Mouse (Mus musculus) liver, embryonic 16.5 days (tissue): ENCODE measurements around the gene Sertm1. TPM values are rescaled to one million over a fixed set of nuclear protein-coding genes. Genes with fewer than 3 reads are reported as not detected.

Experiments used
- ATAC-seq: fragments of 200-750 bp; cut with Nextera tagmentation; 2 replicates; pipeline ENCODE4 v1.8.0; 2017; ENCODE audit warnings: low read depth, mild to moderate bottlenecking, moderate number of reproducible peaks, moderate library complexity
- H3K27ac ChIP-seq: fragments of 300-500 bp; sonication (generic); 2 replicates; pipeline ENCODE4 v1.5.1; 2014; ENCODE audit warnings: mild to moderate bottlenecking, low read length
- H3K27me3 ChIP-seq: fragments of 300-500 bp; sonication (generic); 2 replicates; pipeline ENCODE4 v1.6.1; 2014; ENCODE audit warnings: low read depth, low read length, mixed read lengths; ENCODE audit not compliant: control insufficient read depth, insufficient read depth
- H3K36me3 ChIP-seq: fragments of 300-500 bp; sonication (generic); 2 replicates; pipeline ENCODE4 v1.6.1; 2014; ENCODE audit warnings: mild to moderate bottlenecking; ENCODE audit not compliant: control insufficient read depth, insufficient read depth
- H3K4me1 ChIP-seq: fragments of 300-500 bp; sonication (generic); 2 replicates; pipeline ENCODE4 v1.6.1; 2014; ENCODE audit warnings: low read depth, low read length, mixed read lengths; ENCODE audit not compliant: control insufficient read depth
- H3K4me2 ChIP-seq: fragments of 300-500 bp; sonication (generic); 2 replicates; pipeline ENCODE4 v1.6.1; 2014; ENCODE audit warnings: low read depth, low read length, mixed read lengths
- H3K4me3 ChIP-seq: fragments of 300-500 bp; sonication (generic); 2 replicates; pipeline ENCODE4 v1.5.1; 2014; ENCODE audit warnings: low read depth, mild to moderate bottlenecking, low read length
- H3K9ac ChIP-seq: fragments of 300-500 bp; sonication (generic); 2 replicates; pipeline ENCODE4 v1.6.1; 2014; ENCODE audit warnings: low read depth, low read length
- H3K9me3 ChIP-seq: fragments of 300-500 bp; sonication (generic); replicated peaks from 2 replicates; pipeline ENCODE4 v1.6.1; 2016; ENCODE audit warnings: low read length; ENCODE audit not compliant: control insufficient read depth
- WGBS: fragments of 180-500 bp; shearing (Covaris S2); extraction: QIAGEN DNeasy Blood & Tissue Kit; methylation state at CpG from one replicate; pipeline ENCODE4 v1.1.7; 2014; ENCODE audit not compliant: insufficient replicate concordance; 5-methylcytosine and 5-hydroxymethylcytosine counted together
- polyA plus RNA-seq: library from polyadenylated mRNA; unstranded; fragments of >200 nt; fragmentation: Nextera tagmentation; extraction: Ambion mirVana; gene quantifications from 2 replicates; pipeline ENCODE4 v1.2.1, GENCODE M21; 2015

Gene Sertm1
- polyA plus RNA-seq, 1 experiment from 2014 or later = 0.28 TPM

- Histone ChIP-seq H3K27ac (no peak overlapping the region), H3K9ac (no peak overlapping the region), H3K27me3 (no peaks in the 10 kb centered on the region), H3K4me2 (no peak overlapping the region), H3K9me3 (no peaks in the 10 kb centered on the region), H3K4me3 (no peak overlapping the region), H3K4me1 (no peaks in the 10 kb centered on the region), H3K36me3 (no peaks in the 10 kb centered on the region)
- 69% methylated on average over 10 of the region's 10 CpGs for WGBS
- ATAC-seq = no peak
These were observed 17.7 kb downstream of the Sertm1 start for GRCm38 (mm10) chr3:54897974-54898373.

GRCm38 (mm10) chr3:54894891-54895290, 20.8 kb downstream of the Sertm1 start:
- H3K27me3 ChIP-seq = no peaks in the 10 kb centered on the region
- H3K9me3 ChIP-seq = no peaks in the 10 kb centered on the region
- no peak overlapping the region for H3K4me2 ChIP-seq
- 38% methylated on average over 1 of the region's 1 CpGs for WGBS
- H3K36me3 ChIP-seq = no peaks in the 10 kb centered on the region
- H3K4me1 ChIP-seq = no peaks in the 10 kb centered on the region
- no peak overlapping the region for H3K4me3 ChIP-seq
- no peak overlapping the region for H3K9ac ChIP-seq
- no peak for ATAC-seq
- no peak overlapping the region for H3K27ac ChIP-seq

GRCm38 (mm10) chr3:54892218-54892617, 23.5 kb downstream of the Sertm1 start:
- Histone ChIP-seq H3K36me3 (no peaks in the 10 kb centered on the region), H3K9me3 (no peaks in the 10 kb centered on the region), H3K4me3 (no peak overlapping the region), H3K4me2 (no peak overlapping the region), H3K27ac (no peak overlapping the region), H3K27me3 (no peaks in the 10 kb centered on the region), H3K9ac (no peak overlapping the region), H3K4me1 (no peaks in the 10 kb centered on the region)
- no peak for ATAC-seq
- 58% methylated on average over 4 of the region's 4 CpGs for WGBS

- H3K27ac ChIP-seq = no peak overlapping the region
- no peak overlapping the region for H3K4me2 ChIP-seq
- WGBS = 65% methylated on average over 2 of the region's 2 CpGs
- no peaks in the 10 kb centered on the region for H3K27me3 ChIP-seq
- no peak overlapping the region for H3K9ac ChIP-seq
- no peak for ATAC-seq
- no peaks in the 10 kb centered on the region for H3K36me3 ChIP-seq
- H3K4me1 ChIP-seq = no peaks in the 10 kb centered on the region
- H3K9me3 ChIP-seq = no peaks in the 10 kb centered on the region
- no peak overlapping the region for H3K4me3 ChIP-seq
These were observed 29.2 kb downstream of the Sertm1 start for GRCm38 (mm10) chr3:54886501-54886900.

Other genes with a start within 250 kb of the Sertm1 start
- 30.2 and 30.3 TPM in 2 replicates for gene Supt20, start 223.1 kb downstream of the Sertm1 start, polyA plus RNA-seq
- gene Gm21958, start 201.5 kb downstream of the Sertm1 start, polyA plus RNA-seq = not detected in 2 replicates
- 52.2 and 57.2 TPM in 2 replicates for gene Exosc8, start 180.5 kb downstream of the Sertm1 start, polyA plus RNA-seq
- 19.0 and 22.5 TPM in 2 replicates for gene Alg5, start 180.3 kb downstream of the Sertm1 start, polyA plus RNA-seq
- 0.04 and 0.05 TPM in 2 replicates for gene Smad9, start 160.3 kb downstream of the Sertm1 start, polyA plus RNA-seq
- 12.4 and 12.8 TPM in 2 replicates for gene Rfxap, start 108.1 kb downstream of the Sertm1 start, polyA plus RNA-seq
- gene Ccna1, start 139.6 kb upstream of the Sertm1 start, polyA plus RNA-seq = 0.05 and 0.21 TPM in 2 replicates
- 7.4 and 7.6 TPM in 2 replicates for gene Spg20, start 196.2 kb upstream of the Sertm1 start, polyA plus RNA-seq
- not detected in 2 replicates for gene Ccdc169, start 221.5 kb upstream of the Sertm1 start, polyA plus RNA-seq